Mouse (Mus musculus) forebrain, embryonic 13.5 days (tissue): ENCODE results near the gene Tuba1c. TPM values are rescaled to one million over a fixed set of nuclear protein-coding genes. Genes with fewer than 3 reads are reported as not detected.

Source experiments
- ATAC-seq: fragments of 200-750 bp; cut with Nextera tagmentation; 2 replicates; pipeline ENCODE4 v1.8.0; 2017
- H3K27ac ChIP-seq: fragments of 300-500 bp; sonication (generic); 2 replicates; pipeline ENCODE4 v1.5.1; 2015; ENCODE audit warnings: inconsistent platforms, mild to moderate bottlenecking, moderate library complexity
- H3K27me3 ChIP-seq: fragments of 300-500 bp; sonication (generic); 2 replicates; pipeline ENCODE4 v1.6.1; 2015; ENCODE audit warnings: mild to moderate bottlenecking, inconsistent platforms
- H3K36me3 ChIP-seq: fragments of 300-500 bp; sonication (generic); 2 replicates; pipeline ENCODE4 v1.6.1; 2015; ENCODE audit warnings: mild to moderate bottlenecking, inconsistent platforms; ENCODE audit not compliant: poor library complexity, severe bottlenecking
- H3K4me1 ChIP-seq: fragments of 300-500 bp; sonication (generic); 2 replicates; pipeline ENCODE4 v1.6.1; 2015; ENCODE audit warnings: inconsistent platforms
- H3K4me2 ChIP-seq: fragments of 300-500 bp; sonication (generic); 2 replicates; pipeline ENCODE4 v1.6.1; 2015; ENCODE audit warnings: inconsistent platforms, mild to moderate bottlenecking, moderate library complexity
- H3K4me3 ChIP-seq: fragments of 300-500 bp; sonication (generic); 2 replicates; pipeline ENCODE4 v1.5.1; 2015; ENCODE audit warnings: mild to moderate bottlenecking, inconsistent platforms
- H3K9ac ChIP-seq: fragments of 300-500 bp; sonication (generic); 2 replicates; pipeline ENCODE4 v1.6.1; 2015; ENCODE audit warnings: mild to moderate bottlenecking, inconsistent platforms
- H3K9me3 ChIP-seq: fragments of 300-500 bp; sonication (generic); replicated peaks from 2 replicates; pipeline ENCODE4 v1.6.1; 2016; ENCODE audit warnings: inconsistent platforms
- WGBS: fragments of 180-500 bp; shearing (Covaris S2); methylation state at CpG from one replicate; pipeline ENCODE4 v1.1.7; 2015; 5-methylcytosine and 5-hydroxymethylcytosine counted together
- polyA plus RNA-seq: library from polyadenylated mRNA; unstranded; fragments of >200 nt; fragmentation: Nextera tagmentation; extraction: Ambion mirVana; gene quantifications from 2 replicates; pipeline ENCODE4 v1.2.1, GENCODE M21; 2015

Tuba1c gene
- polyA plus RNA-seq, 1 experiment from 2014 or later, result 97.6 TPM

GRCm38 (mm10) chr15:98989701-98990430 is 39.8 kb upstream of the Tuba1c start:
- Histone ChIP-seq H3K4me2 (peak overlapping the region; percentile 76), H3K4me1 (peaks cover 85% of the 10 kb centered on the region), H3K27ac (peak overlapping the region; percentile 98), H3K9ac (peak overlapping the region; percentile 79; the same call in 1 of the 2 replicates), H3K4me3 (peak overlapping the region; percentile 43; the same call in 1 of the 2 replicates), H3K9me3 (no peaks in the 10 kb centered on the region), H3K27me3 (no peaks in the 10 kb centered on the region), H3K36me3 (no peaks in the 10 kb centered on the region)
- WGBS, result 18% methylated on average over 12 of the region's 12 CpGs
- no peak for ATAC-seq

- peak overlapping the region; percentile 76 for H3K4me2 ChIP-seq
- no peak for ATAC-seq
- peaks cover 75% of the 10 kb centered on the region for H3K4me1 ChIP-seq
- no peaks in the 10 kb centered on the region for H3K27me3 ChIP-seq
- H3K9ac ChIP-seq, result peak overlapping the region; percentile 79
- H3K27ac ChIP-seq, result peak overlapping the region; percentile 98
- H3K36me3 ChIP-seq, result no peaks in the 10 kb centered on the region
- WGBS, result 8% methylated on average over 15 of the region's 15 CpGs
- no peaks in the 10 kb centered on the region for H3K9me3 ChIP-seq
- H3K4me3 ChIP-seq, result peak overlapping the region; percentile 43
Observed at GRCm38 (mm10) chr15:98990669-98991539, 38.8 kb upstream of the Tuba1c start.

- Histone ChIP-seq H3K4me3 (peak overlapping the region; percentile 43), H3K4me2 (peak overlapping the region; percentile 76), H3K27me3 (no peaks in the 10 kb centered on the region), H3K36me3 (no peaks in the 10 kb centered on the region), H3K9me3 (no peaks in the 10 kb centered on the region), H3K27ac (peak overlapping the region; percentile 98), H3K4me1 (peaks cover 68% of the 10 kb centered on the region), H3K9ac (peak overlapping the region; percentile 79)
- WGBS, result 5% methylated on average over 9 of the region's 9 CpGs
- ATAC-seq, result no peak
Observed at GRCm38 (mm10) chr15:98991540-98992050, 38.1 kb upstream of the Tuba1c start.

GRCm38 (mm10) chr15:98992086-98992912 is 37.4 kb upstream of the Tuba1c start:
- H3K4me3 ChIP-seq, result peak overlapping the region; percentile 43
- H3K4me2 ChIP-seq, result peak overlapping the region; percentile 76
- H3K9ac ChIP-seq, result peak overlapping the region; percentile 79
- H3K9me3 ChIP-seq, result no peaks in the 10 kb centered on the region
- H3K27ac ChIP-seq, result peak overlapping the region; percentile 98
- ATAC-seq, result peak; percentile 85
- peaks cover 61% of the 10 kb centered on the region for H3K4me1 ChIP-seq
- no peaks in the 10 kb centered on the region for H3K36me3 ChIP-seq
- WGBS, result 17% methylated on average over 17 of the region's 17 CpGs
- H3K27me3 ChIP-seq, result no peaks in the 10 kb centered on the region

GRCm38 (mm10) chr15:98993093-98993793 is 36.4 kb upstream of the Tuba1c start:
- H3K4me1 ChIP-seq, result peaks cover 51% of the 10 kb centered on the region
- H3K9ac ChIP-seq, result peak overlapping the region; percentile 79
- peak overlapping the region; percentile 43 for H3K4me3 ChIP-seq
- H3K36me3 ChIP-seq, result no peaks in the 10 kb centered on the region
- H3K27me3 ChIP-seq, result no peaks in the 10 kb centered on the region
- 3% methylated on average over 35 of the region's 35 CpGs for WGBS
- peak overlapping the region; percentile 76 for H3K4me2 ChIP-seq
- H3K9me3 ChIP-seq, result no peaks in the 10 kb centered on the region
- H3K27ac ChIP-seq, result peak overlapping the region; percentile 98
- ATAC-seq, result peak; percentile 87

GRCm38 (mm10) chr15:98993865-98994264 is 35.8 kb upstream of the Tuba1c start:
- Histone ChIP-seq H3K27me3 (no peaks in the 10 kb centered on the region), H3K4me1 (peaks cover 45% of the 10 kb centered on the region), H3K9me3 (no peaks in the 10 kb centered on the region), H3K4me2 (peak overlapping the region; percentile 76), H3K4me3 (peak overlapping the region; percentile 43; the same call in 1 of the 2 replicates), H3K9ac (0 out of 2 replicates have a peak overlapping the region, but pooled peaks have one; percentile 79), H3K36me3 (no peaks in the 10 kb centered on the region), H3K27ac (no peak overlapping the region; the same call in 1 of the 2 replicates)
- 2% methylated on average over 11 of the region's 11 CpGs for WGBS
- ATAC-seq, result no peak

- Histone ChIP-seq H3K27me3 (no peaks in the 10 kb centered on the region), H3K4me1 (peaks cover 33% of the 10 kb centered on the region), H3K36me3 (no peaks in the 10 kb centered on the region), H3K27ac (no peak overlapping the region), H3K4me2 (no peak overlapping the region), H3K9me3 (no peaks in the 10 kb centered on the region), H3K4me3 (no peak overlapping the region), H3K9ac (no peak overlapping the region)
- no peak for ATAC-seq
- WGBS, result 87% methylated on average over 9 of the region's 9 CpGs
Observed at GRCm38 (mm10) chr15:98994957-98995520, 34.7 kb upstream of the Tuba1c start.

GRCm38 (mm10) chr15:98996840-98997239 is 32.9 kb upstream of the Tuba1c start:
- no peak for ATAC-seq
- H3K4me3 ChIP-seq, result no peak overlapping the region
- no peak overlapping the region for H3K4me2 ChIP-seq
- WGBS, result 76% methylated on average over 7 of the region's 7 CpGs
- H3K9ac ChIP-seq, result no peak overlapping the region
- no peaks in the 10 kb centered on the region for H3K9me3 ChIP-seq
- no peaks in the 10 kb centered on the region for H3K27me3 ChIP-seq
- peak overlapping the region; percentile 10 for H3K27ac ChIP-seq
- no peaks in the 10 kb centered on the region for H3K36me3 ChIP-seq
- H3K4me1 ChIP-seq, result peaks cover 26% of the 10 kb centered on the region

- H3K27me3 ChIP-seq, result 0 out of 2 replicates have a peak, but pooled peaks cover 6% of the 10 kb centered on the region
- 55% methylated on average over 13 of the region's 13 CpGs for WGBS
- no peak overlapping the region for H3K9ac ChIP-seq
- ATAC-seq, result no peak
- H3K27ac ChIP-seq, result no peak overlapping the region
- no peaks in the 10 kb centered on the region for H3K9me3 ChIP-seq
- H3K36me3 ChIP-seq, result no peaks in the 10 kb centered on the region
- no peak overlapping the region for H3K4me3 ChIP-seq
- no peak overlapping the region for H3K4me2 ChIP-seq
- peaks cover 15% of the 10 kb centered on the region for H3K4me1 ChIP-seq
Observed at GRCm38 (mm10) chr15:98997938-98998774, 31.5 kb upstream of the Tuba1c start.

GRCm38 (mm10) chr15:98998775-98999157 is 30.9 kb upstream of the Tuba1c start:
- Histone ChIP-seq H3K9ac (no peak overlapping the region), H3K9me3 (no peaks in the 10 kb centered on the region), H3K4me3 (no peak overlapping the region), H3K27me3 (0 out of 2 replicates have a peak, but pooled peaks cover 6% of the 10 kb centered on the region), H3K4me2 (no peak overlapping the region), H3K27ac (no peak overlapping the region), H3K36me3 (no peaks in the 10 kb centered on the region), H3K4me1 (peaks cover 11% of the 10 kb centered on the region)
- ATAC-seq, result no peak
- 44% methylated on average over 6 of the region's 6 CpGs for WGBS
